Mouse (Mus musculus) MN1 (cell line): ENCODE results near the gene Rab6a.
"Not testable (repeated sequence)": the region's sequence is repeated elsewhere in the genome, so short reads cannot be mapped to it uniquely, and the experiment has no call there.

ENCODE experiments used
- DNase-seq: peaks from one replicate; pipeline ENCODE4 v3.0.0-alpha.2; 2016; ENCODE audit warnings: low spot score

The Rab6a gene

DNA sequence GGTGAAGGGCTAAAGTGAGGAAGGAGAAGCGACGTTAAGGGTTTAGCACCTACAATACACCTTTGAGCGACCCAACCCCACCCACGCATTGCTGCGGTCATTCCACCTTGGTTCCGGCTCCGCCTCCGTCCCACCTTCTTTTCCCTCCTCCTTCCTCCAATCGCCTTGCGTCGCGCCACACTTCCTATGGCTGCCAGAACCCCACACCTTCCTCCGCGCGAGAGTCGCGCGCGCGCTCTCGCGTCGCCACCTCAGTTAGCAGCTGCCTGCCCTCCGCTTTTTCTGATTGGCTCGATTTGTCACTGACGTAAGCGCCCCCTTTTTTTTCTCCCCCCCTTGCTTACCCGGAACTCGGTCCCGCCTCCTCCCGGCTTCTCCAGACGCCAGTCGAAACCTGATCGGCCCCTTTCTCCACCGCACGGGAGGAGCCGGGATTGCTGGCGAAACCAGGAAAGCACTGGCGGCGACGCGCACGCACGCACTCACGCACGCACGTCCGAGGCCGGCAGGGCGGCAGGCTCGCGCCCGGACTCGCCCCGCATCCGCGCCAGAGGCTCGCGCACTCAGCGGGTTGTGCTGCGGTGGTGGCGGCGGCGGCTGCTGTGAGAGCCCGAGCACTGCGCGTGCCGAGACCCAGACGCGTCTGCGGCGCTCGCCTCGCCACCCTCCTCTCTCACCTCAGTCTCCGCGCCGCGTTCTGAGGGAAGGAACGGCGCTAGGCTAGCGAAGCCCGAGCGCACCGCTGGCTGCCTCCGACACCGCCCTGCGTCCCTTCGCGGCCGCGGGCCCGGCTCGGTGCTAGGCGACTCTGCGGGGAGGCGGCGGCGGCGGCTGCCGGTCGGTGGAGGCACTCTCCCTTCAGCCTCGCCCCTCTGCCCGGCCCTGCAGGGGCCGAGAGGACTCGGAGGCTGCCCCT, at the start of gene Rab6a:
Rab6a (plus strand) TSS at position 197 of the 916 bp plus-strand sequence.
- peak; percentile 98 for DNase-seq

- no peak for DNase-seq
Observed at GRCm38 (mm10) chr7:100559331-100559730, 47.9 kb upstream of the Rab6a start.

- DNase-seq, result peak; percentile 62
Observed at GRCm38 (mm10) chr7:100561861-100562587, 45.2 kb upstream of the Rab6a start.

DNA sequence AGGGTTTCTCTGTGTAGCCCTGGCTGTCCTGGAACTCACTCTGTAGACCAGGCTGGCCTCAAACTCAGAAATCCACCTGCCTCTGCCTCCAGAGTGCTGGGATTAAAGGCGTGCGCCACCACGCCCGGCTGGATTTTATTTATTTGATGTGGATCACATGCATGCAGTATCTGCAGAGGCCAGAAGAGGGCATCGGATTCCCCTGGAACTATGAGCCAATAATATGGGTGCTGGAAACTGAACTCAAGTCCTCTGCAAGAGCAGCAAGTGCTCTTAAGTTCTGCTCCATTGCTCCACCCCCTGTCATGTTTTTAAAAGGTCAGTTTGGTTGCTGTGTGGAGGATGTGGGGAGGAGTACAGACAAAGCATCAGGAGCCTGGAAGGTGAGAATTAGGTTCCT, 40.0 kb upstream of the Rab6a start:
- not testable (repeated sequence) for DNase-seq

GRCm38 (mm10) chr7:100569907-100570306, 37.3 kb upstream of the Rab6a start:
- DNase-seq, result no peak

- DNase-seq, result no peak
Observed at GRCm38 (mm10) chr7:100570930-100571715, 36.1 kb upstream of the Rab6a start.

- DNase-seq, result no peak
Observed at GRCm38 (mm10) chr7:100572061-100572460, 35.1 kb upstream of the Rab6a start.

- DNase-seq, result no peak
Observed at GRCm38 (mm10) chr7:100572704-100573103, 34.5 kb upstream of the Rab6a start.

DNA sequence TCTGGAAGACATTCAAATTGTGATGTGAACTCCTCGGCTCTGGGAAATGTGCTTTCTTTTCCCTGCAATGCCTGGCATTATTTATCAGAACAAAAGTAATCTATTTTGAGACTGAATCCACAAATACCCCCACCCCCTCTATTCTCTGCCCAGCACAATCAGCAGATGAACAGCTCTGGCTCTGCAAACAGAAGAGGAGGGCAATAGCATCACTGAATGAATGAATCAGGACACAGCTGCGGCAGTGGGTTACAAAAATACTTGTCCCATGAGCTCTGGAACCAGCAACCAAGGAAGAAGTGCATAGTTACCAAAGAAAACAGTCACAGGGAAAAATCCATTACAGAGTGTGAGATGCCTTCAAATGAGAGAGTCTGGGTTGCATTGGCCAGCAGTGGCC, 28.4 kb upstream of the Rab6a start:
- no peak for DNase-seq

- DNase-seq, result no peak
Observed at GRCm38 (mm10) chr7:100582235-100582634, 25.0 kb upstream of the Rab6a start.

- DNase-seq, result peak; percentile 95
Observed at GRCm38 (mm10) chr7:100582727-100583236, 24.4 kb upstream of the Rab6a start.

DNA sequence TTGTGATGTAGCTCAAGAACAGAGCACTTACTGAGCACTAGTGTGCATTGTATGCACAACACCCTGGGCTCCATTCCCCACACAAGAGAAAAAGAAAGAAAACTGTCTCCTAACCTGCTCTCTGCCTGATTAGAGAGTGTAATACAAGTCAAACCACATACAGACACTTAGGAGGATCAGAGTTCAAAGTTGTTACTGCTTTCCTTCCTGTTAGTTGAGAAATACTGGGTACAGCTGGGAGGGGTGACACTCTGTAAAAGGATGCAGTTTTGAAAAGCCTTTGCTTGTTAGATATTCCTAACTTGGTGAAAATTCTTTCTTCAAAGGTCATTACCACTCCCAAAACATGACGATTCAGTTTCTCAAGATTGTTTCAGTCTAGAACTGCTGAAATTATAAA, 17.4 kb upstream of the Rab6a start:
- no peak for DNase-seq

DNA sequence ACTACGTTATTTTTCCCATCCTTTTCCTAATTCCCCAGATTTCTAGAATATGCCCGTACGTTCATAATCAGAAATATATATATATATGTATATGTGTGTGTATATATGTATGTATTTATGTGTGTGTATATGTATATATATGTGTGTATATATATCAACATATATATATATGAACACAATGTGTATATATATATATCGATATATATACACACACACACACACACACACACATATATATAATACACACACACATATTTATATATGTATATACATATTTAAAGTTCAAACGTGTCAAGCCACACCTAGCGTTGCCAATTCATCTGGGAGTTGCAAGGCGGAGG, 16.7 kb upstream of the Rab6a start:
- no peak for DNase-seq

GRCm38 (mm10) chr7:100590845-100591521, 16.2 kb upstream of the Rab6a start:
- DNase-seq, result peak; percentile 92

- no peak for DNase-seq
Observed at GRCm38 (mm10) chr7:100591522-100591852, 15.7 kb upstream of the Rab6a start.

DNA sequence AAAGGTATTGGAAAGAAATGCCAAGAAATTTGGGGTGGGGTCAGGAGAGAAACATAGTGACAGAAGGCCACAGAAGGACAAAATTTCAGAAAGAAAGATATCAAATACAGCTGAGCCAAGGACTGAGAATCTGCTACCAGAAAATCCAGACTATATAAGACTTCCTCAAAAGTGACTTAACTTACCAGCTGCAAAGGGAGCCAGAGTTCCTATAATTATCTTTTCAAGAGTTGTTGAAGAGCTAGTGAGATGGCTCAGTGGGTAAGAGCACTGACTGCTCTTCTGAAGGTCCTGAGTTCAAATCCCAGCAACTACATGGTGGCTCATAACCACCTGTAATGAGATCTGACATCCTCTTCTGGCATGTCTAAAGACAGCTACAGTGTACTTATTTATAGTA, 13.9 kb upstream of the Rab6a start:
- no peak for DNase-seq

- DNase-seq, result peak; percentile 41
Observed at GRCm38 (mm10) chr7:100600211-100600610, 7.0 kb upstream of the Rab6a start.

DNA sequence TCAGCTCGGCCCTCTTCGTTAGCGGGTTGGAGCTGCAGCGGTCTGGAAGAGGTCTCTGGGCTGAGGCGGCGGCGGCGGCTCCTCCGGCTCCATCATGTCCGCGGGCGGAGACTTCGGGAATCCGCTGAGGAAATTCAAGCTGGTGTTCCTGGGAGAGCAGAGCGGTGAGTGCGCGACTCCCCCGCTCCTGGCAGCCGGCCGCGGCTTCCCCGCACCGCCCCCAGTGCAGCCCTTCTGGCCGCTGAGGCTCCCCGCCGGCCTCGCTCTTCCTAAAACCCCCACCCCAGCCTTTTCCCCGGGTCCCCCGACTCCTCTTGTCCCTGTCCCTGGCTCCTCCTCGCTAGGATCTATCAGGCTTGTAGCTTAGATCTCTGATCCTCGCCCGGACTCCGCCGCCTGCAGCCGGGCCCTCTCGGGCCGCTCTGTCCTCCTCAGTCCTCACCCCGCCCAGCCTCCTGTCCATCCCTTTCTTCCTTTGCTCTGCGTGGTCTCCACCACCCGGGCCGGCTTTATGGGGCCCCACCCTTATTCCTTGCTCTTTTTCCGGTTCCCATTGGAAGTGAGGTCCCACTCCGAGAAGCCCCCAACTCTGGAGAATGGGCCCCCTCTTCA, 1.0 kb downstream of the Rab6a start, which contains the start of gene Mrpl48:
Mrpl48 (minus strand) TSS at position 172 of the 612 bp plus-strand sequence.
- peak; percentile 60 for DNase-seq

GRCm38 (mm10) chr7:100608910-100609309, 1.7 kb downstream of the Rab6a start:
- no peak for DNase-seq

DNA sequence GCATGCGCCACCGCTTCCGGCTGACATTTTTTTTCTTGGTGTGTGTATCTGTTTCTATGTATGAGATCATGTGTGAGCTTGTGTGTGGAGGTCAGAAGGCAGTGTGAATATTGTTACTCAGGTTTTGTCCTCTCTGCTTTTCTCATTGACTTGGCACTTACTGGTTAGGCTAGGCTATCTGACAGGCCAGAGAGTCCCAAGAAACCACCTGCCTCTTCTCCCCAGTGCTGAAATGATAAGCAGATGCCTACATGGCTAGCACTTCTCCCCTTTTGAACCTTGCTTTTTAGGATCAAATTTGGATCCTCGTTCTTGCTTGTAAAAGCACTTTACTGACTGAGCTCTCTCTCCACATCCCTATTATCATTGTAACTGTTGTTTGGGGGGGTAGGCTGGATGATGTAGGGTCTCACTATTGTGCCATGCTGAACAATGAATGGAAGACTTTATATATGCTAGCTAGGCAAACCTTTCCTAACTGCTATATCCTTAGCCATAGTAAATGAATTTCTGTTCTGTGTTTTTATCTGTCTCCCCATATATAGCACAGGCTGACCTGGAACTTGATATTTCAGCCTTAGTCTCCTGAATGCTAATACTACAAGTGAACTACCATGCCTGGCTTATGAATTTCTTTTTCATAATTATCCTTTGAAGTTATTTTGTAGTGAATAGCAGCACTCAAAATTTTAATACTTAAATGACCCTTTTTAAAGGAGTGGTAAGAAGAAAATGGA, 9.1 kb downstream of the Rab6a start:
- DNase-seq, result no peak

DNA sequence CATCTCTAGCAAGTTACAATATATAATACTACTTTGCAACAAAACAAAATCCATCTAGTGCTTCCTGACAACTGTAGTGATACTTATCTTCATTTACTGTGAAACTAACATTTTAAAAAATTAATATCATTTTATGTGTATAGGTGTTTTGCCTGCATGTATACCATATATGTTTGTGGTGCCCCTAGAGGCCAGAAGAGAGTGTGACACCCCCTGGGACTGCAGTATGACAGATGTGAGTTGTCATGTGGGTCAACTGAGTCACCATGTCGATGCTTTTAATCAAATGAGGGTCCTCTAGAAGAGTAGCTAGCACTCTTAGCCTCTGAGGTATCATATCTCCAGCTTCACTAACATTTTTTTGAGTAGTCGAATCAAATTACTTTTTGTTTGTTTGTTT, 15.1 kb downstream of the Rab6a start:
- no peak for DNase-seq
